Mouse (Mus musculus) gastrocnemius, postnatal 4 days (tissue): ENCODE measurements around the gene Sap18. TPM values are rescaled to one million over a fixed set of nuclear protein-coding genes. Genes with fewer than 3 reads are reported as not detected.
A peak's percentile ranks its signal among the peaks of the same experiment; 100 is the strongest.
"Not testable (repeated sequence)": the region's sequence is repeated elsewhere in the genome, so short reads cannot be mapped to it uniquely, and the experiment has no call there.

Experiments used
- DNase-seq, 2 experiments: peaks; one replicate each; pipeline ENCODE4 v3.0.0; 2021 to 2022; ENCODE audit warnings: low spot score in 2 of 2, mixed read lengths in 2 of 2
- long read RNA-seq, 2 experiments: library from polyadenylated mRNA; stranded (forward); transcript quantifications; one replicate each; pipeline ENCODE4 v2.0.0; 2021
- total RNA-seq, 2 experiments: library from RNA; stranded (reverse); gene quantifications; 2 replicates each; pipeline ENCODE4 v1.2.3; 2021

Sap18 gene
- total RNA-seq: 10 to 100 TPM; 55.1 to 58.3 TPM
- long read RNA-seq, experiment 1, full-length matches to known transcripts: 56 of 60 reads
- long read RNA-seq, experiment 1, partial matches to known transcripts: 3 of 60 reads
- long read RNA-seq, experiment 1, other reads (novel, unspliced or antisense): 1 of 60 reads
- long read RNA-seq, experiment 2, full-length matches to known transcripts: 57 of 62 reads
- long read RNA-seq, experiment 2, partial matches to known transcripts: 1 of 62 reads
- long read RNA-seq, experiment 2, other reads (novel, unspliced or antisense): 4 of 62 reads

GRCm38 (mm10) chr14:57797991-57798931 is at the start of gene Sap18:
Gene Sap18 (plus strand): TSS chr14:57798180.
- DNase-seq: peak; percentile 89 to 96

DNA sequence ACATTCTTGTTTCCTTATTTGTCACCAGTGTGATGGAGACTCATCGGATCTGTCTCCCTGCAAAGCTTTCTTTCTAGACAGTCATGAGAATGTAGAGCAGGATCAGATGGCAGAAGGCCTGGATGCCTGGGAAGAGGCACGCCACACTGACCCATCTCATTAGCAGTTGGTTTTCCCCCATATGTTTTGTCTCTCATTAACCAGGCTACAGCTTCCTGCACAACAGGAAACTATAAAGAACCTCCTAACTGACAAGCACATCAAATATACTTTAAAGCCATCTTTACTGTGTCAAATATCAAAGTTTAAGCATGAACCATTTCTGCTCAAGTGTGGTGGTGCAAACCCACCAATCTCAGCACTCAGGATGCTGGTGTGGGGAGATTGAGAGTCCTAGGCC is 48.5 kb upstream of the Sap18 start:
- no peak for DNase-seq

GRCm38 (mm10) chr14:57751006-57751405 is 47.0 kb upstream of the Sap18 start:
- DNase-seq: not testable (repeated sequence)

- DNase-seq: no peak
Observed at GRCm38 (mm10) chr14:57753351-57753992, 44.5 kb upstream of the Sap18 start.

DNA sequence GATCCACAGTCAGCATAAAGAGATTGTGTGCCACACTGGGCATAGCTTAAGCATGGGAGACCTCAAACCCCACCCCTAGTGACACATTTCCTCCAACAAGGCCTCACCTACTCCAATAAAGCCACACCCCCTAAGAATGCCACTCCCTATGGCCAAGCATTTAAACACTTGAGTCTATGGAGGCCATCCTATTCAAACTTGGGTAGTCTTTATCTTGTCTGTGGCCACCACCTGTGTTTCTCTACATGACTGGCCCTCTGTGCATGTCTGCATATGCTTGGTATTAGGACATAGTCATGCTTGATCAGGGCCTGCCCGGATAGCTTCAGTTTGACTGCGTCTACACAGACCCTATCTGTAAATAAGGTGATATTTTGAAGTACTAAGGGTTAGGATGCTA is 42.3 kb upstream of the Sap18 start:
- no peak for DNase-seq

- no peak for DNase-seq
Observed at GRCm38 (mm10) chr14:57756094-57756493, 41.9 kb upstream of the Sap18 start.

DNA sequence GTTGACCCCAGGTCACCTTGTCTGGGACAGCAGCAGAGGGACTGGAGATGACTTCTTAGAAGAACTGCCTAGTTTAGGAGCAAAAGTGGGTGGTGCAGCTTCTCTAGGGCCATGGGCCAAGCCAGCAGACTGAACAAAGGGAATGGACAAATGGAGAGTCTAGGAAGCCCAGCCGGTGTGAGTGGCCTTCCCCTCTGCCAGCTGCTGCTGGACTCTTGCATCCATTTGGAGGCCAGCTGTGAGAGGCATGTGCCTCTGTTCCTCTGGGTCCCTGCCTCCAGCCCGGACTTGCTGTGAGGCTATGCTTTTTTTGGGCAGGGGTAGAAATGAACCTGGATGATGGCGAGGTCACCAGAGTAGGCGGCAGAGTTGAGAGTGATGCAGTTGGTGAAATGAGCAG is 39.7 kb upstream of the Sap18 start, which contains the start of gene Lats2:
TSS of gene Lats2 (minus strand) at position 152 of the 400 bp plus-strand sequence.
- DNase-seq: no peak

DNA sequence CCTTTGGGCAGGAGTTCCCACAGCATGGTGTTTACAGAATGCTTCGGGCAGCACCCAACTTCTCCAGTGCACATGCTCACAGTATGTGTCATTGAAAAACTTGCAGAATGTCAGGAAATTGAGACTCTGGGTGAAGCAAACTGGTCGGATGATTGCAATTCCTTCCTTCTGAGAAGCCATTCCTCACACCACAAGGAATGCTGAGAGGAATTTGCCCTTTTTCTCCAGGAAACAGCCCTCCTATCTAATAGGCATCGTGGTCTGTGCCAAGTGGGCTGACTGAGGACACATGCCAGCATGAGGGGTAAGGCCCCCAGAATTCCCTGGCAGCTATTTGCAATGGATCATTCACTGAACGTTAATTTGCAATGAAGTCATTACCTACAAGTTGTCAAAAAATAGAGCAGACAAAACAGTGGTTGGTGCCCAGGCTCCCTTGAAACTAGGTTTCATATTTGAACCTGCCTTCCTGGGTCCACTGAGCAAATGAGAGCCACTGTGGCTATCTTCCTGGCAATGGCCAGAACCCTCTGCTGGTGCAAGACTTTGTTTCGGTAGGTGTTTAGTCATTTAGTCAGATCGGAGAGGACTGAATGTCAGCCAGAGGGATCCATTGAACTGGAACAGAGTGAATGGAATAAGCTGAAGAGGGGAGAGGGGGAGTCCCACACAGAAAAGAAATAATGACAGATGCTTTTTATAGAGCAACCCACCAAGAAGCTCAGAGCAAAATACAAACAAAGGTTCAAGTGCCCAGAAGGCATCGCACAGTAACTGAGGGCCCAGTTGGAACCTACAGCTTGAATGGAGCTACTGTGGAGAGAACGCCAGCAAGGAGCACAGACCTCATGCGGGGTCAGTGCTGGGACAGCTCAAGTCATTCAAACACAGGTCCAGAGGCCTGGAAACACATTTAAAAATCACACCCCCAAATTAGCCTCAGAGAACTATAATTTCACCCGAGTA is 37.2 kb upstream of the Sap18 start:
- no peak for DNase-seq

DNA sequence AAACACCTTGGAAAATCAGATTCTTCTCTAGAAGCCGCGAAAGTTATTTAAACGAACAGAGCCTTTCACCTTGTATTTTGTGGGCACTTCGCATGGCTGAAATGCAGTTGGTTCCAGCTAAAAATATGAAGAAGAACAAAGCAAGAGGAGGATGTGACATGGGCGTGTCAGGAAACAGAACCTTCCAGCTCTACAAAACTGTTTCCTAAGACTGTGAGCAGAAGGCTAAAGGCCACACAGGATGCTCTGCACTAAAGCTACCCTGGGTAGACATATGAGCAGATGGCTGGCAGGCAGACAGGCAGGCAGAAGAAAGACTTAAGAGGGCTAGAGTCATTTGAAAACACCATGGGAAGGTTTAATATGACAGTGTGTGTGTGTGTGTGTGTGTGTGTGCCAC is 28.9 kb upstream of the Sap18 start:
- DNase-seq: no peak

DNA sequence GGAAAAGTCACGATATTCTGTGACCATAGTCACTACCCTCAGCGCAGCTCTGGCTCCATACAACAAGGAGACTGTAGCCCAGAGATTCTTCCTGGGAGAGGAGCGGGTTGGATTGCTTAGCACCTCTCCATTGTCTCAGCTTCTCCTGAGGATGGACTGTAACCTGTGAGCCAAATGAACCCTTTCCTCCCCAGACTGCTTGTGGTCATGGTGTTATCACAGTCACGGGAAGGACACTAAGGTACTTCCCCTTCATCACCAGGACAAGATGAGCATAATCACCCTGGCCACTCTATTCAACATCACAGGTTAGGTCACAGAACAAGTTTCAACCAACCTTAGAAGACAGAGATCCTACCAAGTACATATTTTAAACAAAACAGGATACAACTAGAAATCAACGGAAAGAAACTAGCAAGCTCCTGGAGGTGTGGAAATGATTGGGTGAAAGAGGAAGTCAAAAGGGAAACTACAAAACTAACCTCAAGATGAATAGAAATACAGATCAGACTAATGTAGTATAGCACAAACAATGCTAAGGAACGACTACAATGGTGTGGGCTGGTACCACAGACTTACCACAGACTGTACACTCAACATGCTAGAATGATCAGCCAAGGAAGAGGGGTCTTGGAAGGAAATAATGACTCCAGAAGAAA is 25.7 kb upstream of the Sap18 start:
- DNase-seq: no peak

GRCm38 (mm10) chr14:57787406-57787805 is 10.6 kb upstream of the Sap18 start:
- DNase-seq: no peak

GRCm38 (mm10) chr14:57789311-57789710 is 8.7 kb upstream of the Sap18 start:
- DNase-seq: no peak

DNA sequence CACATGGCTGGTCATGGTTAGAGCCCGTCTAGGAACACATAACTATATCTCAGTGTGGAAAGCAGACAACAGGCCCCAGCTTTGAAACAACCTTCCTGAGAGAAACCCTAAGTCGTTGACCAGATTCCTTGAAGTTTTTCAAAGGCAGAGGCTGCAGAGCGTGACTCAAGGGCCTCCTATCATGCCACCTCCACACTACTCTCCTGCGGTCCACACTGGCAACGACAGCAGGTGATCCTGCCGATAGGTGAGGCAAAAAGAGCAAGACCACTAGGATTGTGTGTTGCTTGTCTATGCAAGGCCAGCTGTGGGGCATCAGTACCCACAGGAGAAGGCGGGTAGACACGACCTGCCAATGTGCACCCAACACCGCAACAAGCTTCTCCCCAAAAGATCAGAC is 8.2 kb upstream of the Sap18 start:
- no peak for DNase-seq

- DNase-seq: no peak
Observed at GRCm38 (mm10) chr14:57791171-57791570, 6.8 kb upstream of the Sap18 start.

GRCm38 (mm10) chr14:57797551-57797950 is 429 bp upstream of the Sap18 start:
- DNase-seq: no peak

DNA sequence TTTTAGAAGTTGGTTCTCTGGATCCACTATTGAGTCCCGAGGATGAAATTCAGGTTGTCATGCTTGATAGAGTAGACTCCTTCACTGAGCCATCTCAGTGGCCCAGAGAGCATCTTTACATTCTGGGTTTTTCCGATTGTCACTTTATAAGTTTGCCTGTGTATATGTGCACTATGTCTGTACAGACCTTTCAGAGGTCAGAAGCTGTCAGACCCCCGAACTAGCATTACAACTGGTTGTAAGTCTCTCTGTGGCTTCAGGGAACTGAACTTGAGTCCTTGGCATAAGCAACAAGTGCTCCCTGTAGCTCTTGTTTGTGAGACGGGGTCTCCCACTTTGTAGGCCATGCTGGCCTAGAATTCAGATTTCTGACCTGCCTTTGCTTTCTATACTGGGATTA is 5.8 kb downstream of the Sap18 start:
- DNase-seq: no peak

DNA sequence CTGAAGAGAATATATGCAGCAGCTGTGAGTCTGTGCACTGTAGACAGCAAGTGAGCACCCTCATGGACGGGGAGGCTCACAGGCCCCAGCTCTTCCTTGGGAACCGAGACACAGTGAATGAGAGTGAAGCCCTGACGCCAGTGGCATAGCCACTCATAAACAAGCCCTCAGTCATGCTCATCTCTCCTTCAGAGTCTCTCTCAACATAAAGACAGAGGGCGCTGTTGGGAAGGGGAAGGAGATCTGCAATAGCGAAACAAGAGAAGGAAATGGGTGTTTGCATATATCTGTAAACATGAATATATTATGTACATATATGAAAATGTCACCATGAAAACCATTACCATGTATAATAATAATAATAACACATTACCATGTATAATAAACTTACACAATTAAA is 10.6 kb downstream of the Sap18 start:
- no peak for DNase-seq

DNA sequence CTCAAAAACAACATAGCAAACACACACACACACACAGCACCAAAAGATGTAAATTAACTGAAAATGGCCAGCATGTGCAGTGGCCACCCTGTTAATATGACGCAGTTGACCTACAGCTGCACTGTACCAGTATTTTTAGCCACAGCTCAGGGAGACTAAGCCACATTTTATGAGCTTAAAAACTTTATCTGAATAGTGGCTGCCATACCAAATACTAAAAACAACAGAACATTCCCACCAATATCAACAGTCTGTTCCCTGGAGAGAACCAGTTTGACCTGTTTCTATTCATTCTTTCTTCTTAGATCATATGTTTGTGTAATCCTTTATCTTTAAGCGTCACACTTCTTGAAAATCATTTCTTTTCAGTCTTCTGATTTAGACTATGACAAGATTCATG is 12.9 kb downstream of the Sap18 start:
- no peak for DNase-seq

DNA sequence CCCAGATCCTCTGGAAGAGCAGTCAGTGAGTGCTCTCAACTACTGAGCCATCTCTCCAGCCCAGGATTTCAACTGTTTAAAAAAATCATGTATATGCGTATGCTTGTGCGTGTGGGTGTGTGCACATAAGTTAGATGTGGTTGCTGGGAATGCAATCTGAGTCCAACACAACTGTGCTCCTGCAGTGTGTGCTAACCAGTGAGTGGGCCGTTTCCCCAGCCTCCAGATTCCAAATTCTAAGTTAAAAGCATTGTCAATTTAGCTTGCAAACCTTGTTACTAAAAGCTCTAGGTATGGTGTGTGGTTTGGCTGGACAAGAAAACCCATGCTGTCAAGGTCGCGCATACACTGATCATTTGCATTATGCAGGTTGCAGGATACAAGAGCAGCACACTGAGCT is 13.9 kb downstream of the Sap18 start:
- DNase-seq: no peak

GRCm38 (mm10) chr14:57820839-57821238 is 22.9 kb downstream of the Sap18 start:
- no peak for DNase-seq
